Mouse (Mus musculus) ovary, postnatal 10 days (tissue): ENCODE results near the gene Mier1.
"Not testable (repeated sequence)": the region's sequence is repeated elsewhere in the genome, so short reads cannot be mapped to it uniquely, and the experiment has no call there.

Source experiments
- DNase-seq: peaks from one replicate; pipeline ENCODE4 v3.0.0; 2022; ENCODE audit warnings: low spot score

Gene Mier1

DNA sequence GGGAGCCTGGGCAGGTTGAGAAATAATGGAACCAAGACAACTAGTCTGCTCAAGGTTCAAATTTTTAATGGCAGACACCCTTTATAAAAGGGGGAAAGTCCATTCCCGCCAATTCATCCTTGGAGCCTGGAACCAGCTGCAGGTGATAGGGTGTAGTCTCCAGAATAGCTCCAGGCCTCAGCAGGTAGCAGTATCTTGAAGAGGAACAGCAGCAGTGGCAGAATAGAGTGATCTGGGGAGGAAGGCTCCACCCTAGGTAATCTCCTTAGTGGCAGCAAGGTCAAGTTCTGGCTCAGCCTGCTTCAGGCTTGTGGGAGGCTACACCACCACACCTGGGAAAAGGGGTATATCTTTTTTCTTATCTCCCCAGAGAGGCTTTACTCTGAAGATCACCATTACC, 52.0 kb downstream of the Mier1 start:
- not testable (repeated sequence) for DNase-seq

DNA sequence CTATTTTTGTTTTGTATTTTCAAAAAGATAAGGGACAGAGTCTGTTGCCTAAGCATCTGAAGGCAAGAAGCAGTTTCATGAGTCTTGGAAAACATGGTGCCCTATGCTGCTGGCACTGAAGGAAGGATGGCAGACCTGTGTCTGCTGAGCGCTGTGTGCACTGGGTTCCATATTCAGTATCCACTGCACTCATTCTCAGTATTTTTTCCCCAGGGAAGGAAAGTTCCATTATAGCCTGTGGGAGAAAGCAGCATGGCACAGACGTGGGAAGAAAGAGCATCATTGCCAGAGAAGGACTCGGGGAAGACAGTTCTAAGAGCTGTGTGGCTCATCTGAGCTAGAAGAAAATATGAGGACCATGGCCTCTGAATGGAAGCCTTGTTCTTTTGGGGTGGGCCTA, 57.1 kb downstream of the Mier1 start:
- DNase-seq = no peak

DNA sequence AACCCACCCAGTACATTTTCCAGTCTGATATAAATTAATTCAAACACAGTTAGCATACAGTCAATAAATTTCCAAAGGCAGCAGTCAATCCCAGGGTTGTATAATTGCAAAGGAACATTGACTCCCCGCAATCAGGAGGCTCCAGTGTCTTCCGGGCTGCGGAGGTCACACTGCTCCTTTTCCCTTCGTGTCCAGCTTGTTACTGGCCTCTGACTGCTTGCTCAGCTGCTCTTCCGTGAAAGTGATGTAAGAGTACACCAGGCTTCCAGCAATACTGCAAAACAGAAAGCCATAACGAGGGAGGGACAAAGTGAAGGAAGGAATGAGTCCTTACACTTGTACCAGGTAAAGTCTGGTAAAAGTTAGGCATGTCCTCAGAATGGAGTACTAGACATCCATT, 59.3 kb downstream of the Mier1 start:
- DNase-seq = no peak

DNA sequence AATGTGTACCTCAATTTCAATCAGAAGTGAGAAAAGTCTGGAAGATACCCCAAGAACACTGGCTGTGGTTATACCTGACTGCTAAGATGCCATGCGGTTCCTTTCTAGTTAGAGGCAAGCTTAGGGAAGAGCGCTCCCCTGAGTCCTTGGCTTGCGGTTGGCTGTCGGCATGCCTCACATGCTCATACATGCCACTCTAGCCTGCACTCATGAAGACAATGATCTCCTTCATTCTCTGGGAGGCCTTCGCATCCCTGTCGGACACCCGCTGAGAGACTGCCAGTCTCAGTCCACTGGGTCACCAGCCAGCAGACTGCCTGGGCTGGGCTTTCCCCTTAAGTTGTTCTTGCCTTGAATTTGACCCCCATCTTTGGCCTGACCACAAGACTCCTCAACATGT, 59.8 kb downstream of the Mier1 start:
- DNase-seq = no peak

DNA sequence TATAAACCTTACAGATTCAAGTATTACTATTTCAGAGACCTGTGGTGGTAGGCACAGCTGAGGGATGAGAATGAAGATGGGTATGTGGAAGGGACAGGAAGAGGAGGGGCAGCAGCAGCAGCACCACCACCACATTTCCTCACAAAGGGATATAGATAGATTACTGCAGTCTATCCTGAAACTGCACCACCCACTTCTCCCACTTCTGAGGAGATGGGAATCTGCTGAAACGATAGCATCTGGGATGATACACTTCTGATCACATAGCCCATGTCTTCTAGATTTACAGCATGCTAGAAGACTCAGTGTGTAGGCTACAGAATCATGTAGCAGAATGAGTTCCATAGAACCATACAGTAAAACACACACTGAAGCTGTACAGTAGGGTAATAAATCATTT, 63.5 kb downstream of the Mier1 start:
- DNase-seq = no peak

DNA sequence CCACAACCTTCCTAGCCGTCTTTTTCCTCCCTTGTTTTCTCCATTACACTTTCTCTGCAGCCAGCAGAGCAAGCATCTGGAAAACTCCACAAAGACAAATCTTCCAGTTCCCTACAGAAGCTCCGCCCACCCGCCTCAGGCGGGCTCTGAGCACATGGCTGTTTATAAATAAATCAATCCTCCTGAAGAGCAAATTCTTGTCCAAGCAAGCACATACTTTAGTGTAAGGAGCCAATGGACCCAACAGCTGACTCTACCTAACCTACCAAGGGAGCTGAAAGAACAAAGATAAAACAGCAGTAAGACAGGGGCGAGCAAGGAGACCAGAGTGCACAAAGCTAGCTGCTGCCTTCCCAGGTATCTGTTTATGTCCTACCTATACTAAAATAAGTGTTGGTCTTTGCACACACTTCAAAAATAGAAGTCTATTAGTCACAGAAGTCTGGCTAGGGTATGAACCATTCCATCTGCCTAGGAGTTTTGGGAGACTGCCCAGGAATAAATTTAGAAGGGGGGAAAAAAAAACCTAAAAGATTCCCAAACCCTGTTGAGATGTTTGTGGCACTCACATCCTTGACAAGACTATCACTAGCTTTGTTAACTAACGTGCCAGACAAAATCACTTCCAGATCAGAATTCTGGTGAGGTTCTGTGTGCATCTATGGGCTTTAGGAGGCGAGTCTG, 64.6 kb downstream of the Mier1 start:
- DNase-seq = no peak

DNA sequence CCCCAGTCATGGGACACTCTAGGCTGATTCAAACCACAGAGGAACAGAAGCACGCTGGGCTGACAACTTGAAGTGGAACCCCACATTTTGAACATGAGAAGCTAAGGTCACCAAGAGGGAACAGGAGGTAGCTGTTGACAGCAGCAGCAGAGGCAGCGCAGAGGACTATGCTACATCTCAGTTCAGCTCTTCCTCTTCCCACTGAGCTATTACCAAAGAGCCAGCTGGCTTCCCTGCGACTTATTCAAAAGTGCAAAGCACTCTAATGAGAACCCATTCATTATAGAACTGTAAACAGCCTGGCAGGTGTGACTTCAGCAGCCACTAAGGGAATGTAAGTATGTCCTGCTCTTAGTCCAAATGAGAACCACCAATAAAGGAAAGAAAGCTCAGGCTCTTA, 65.4 kb downstream of the Mier1 start:
- no peak for DNase-seq

DNA sequence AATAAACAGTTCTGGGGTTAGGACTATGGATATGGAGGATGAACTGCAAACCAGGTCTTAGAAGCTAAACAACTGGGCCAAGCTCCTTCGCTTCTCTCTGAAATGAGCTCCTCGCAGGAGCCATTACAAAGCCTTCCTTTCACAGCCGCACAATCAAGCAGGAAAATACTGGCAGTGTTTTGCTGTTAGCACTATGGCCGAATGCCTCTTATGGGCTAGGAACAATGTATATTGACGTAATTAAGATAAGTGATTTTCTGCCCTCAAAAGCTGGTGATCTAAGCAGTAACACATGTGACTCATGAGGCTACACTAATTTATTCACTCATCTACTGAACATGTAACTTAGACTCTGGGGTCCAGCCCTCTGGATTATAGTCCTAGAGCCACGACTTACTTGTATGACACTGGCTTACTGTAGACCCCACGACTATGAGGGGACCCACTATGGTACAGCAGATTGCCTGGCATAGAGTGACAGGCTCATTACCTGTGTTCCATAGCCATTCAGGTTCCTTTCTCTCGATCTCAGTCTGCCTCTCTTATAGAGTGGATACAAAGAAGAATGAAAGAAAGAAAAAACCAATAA, 66.2 kb downstream of the Mier1 start:
- DNase-seq = no peak

DNA sequence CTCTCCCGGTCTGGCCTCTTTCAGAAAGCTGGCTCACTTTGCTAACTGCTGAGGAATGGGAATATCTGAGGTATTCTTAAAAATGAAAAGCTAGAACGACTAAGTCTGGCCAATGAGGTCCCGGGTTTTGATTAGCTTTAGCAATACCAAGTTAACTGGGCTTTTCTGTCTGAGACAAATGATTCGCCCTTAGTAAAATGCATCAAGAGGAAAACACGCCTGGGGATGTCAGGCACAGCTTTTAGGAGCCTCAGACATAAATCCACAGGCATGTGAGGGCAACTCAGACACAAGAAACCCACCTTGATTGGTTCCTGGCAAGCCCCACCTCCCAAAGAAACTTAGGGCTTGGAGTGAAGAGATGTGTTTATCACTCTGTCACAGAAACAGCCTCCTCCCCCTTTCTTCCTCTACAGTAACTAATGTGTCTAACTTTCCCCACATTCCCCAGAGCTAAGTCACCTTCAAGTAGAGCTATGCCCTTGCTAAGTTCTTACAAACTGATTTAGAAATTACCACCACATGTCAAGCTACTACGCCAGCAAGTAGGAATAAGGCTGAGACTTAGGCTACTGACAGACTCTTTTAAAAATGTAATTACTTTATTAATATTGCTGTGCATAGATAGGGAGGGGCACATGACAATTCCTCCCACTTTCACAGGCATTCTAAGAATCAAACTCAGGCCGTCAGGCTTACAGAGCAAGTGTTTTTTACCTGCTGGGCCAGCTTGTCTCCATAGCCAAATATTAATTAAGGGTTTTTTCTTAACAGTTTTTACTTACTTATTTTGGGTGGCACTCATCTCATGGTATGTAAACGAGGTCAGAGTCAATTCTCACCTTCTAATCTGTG, 74.8 kb downstream of the Mier1 start:
- no peak for DNase-seq

DNA sequence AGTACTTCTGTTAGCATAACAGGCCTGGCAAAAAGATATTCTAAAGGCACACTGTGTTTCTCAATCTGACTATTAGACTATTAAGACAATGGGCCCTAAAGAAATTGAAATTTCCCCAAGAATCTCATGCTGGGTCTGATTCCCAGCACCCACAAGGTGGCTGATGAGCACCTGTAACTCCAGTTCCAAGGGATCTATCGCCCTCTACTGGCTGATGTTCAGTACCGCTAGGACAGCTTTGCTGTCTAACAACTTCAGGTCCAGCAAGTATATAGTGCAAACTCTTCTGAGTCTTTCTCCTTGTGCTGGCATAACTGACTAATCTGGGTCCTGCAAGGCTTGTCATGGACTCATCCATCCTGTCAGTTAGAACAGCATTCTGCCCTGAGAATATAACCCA, 78.2 kb downstream of the Mier1 start:
- DNase-seq = no peak

DNA sequence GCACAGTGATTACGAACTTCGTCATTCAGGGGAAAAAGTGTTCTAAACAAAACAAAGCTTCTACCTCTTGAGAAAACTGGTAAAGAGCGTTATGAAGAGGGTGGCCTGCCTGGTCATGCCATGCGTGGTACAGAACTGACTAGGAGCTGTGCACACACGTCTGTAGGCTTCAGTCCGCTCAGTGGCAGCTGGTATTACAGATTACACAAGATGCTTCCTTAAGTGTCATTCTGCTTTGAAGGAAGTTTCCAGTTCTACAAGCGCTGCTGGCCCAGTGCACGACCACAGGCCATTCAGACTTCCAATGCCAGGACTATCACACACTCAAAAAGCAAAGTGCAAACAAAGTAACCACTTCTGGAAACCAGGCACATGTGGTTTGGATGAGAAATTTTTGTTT, 83.2 kb downstream of the Mier1 start:
- no peak for DNase-seq

DNA sequence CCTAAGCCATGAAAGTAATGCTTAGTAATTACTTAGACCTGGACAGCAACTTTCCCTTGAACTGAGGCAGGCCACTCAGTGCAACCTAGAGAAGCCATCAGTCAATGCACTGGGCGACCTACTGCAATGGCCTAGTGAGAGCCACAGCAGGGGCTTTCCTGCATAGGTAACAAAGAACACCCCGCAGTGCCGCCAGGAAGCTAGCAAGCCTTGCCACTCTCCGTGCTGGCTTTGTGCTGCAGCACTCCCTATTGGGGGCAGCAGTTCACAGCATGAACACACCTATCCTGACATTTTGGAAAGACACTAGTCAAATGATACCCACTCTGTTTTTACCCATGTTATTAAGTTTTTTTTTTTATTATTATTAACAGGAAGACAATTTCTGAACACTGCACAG, 84.9 kb downstream of the Mier1 start:
- no peak for DNase-seq

DNA sequence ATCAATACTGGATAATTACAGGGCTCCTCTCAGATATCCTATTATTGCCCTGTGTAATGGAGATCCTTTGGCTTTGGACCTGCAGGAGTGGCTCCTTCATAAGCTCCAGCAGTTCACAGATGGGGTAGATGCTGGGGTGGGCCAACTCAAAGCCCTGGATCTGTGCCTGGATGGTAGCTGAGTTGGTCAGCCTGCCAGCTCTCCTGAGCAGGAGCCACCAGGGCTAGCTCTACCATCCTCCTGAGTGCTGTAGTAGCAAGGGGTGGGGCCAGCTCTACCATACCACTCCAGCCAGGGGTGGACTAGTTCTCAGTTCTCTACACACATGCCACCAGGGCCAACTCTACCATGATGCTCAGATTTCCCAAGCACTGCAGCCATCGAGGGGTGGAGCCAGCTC, 85.9 kb downstream of the Mier1 start:
- no peak for DNase-seq

DNA sequence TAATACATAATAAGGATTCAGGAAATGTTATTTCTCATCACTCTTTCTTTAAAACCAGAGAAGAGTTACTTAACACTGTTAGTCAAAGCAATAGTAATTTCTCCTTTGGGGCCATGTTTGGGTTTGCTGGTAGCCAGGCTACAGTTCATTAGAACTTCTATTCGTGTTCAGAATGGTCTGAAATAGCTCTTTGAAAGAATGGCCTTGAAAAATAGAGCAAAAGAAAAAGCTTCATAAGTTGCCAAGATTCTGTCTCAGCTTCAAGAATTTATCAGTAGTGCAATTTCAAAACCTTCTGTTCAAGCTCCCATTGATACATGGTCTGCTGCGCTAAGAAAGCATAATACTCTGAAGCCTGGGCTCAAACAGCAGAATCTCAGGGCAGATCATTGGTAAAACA, 89.5 kb downstream of the Mier1 start:
- no peak for DNase-seq

DNA sequence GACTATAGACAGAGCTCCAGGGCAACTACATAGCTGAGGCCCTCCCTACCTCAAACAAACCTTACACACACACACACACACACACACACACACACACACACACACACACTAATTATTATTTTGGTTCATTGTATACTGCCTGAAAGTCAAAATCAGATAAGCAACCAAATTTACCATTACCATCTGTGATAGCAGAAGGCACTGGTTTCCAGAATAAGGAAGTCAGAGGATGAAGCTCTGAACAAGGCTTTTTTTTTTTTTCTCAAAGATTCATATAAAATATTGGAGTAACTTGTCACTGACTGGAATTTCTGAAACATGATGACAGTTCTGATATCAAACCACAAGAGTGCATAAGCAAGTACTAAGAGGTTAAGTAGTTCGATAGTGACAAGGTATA, 94.4 kb downstream of the Mier1 start:
- DNase-seq = no peak

DNA sequence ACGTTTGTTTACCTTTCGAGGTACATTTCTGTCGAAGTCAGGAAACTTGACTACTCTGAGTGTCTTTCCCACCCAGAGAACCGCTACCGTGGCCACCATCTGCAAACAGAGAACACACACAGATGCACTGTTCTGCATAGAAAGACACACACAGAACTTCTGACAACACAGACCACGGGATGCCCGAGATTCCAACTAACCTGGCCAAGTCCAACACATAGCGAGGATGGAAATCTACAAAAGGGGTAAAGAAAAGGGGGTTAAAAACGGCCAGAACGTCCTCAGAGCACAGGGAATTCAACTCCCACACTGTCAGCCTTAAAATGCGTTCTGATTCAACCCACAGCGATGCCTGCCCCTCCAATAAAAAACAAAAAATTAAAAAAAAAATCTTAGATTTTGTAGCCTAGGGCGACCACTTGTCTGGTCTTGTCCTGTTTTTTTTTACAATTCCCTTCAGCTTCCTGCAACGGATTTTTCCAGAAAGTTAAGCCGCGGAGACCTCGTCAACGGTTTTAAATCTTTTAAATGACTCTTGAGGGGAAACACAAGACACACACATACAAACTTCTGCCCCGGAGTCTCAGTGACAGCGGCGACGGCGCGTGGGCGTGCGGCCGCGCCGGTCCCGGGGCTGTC, 99.8 kb downstream of the Mier1 start:
- no peak for DNase-seq

DNA sequence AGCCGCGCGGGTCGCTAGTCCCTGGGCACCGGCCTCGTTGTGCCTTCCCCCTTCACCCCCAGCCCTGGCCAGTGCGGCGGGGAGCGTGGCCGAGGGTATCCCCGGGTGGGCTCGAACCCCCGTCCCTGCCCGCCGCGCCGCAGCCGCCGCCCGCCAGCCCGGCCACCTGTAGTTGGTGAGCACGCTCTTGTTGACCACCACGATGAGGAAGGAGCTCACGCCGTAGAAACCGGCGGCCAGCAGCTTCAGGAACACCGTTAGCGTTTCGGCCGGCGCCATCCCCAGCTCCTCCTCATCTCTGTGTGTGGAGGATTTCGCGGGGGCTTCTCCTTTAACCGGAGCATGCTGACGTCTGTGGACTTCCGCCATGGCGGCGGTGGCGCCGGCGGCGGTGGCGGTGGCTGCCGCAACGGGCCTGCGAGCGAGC, 100.3 kb downstream of the Mier1 start:
- peak; percentile 59 for DNase-seq
